Mouse (Mus musculus): ENCODE measurements around the gene Arpc1a.

GRCm38 (mm10) chr5:145138836-145139235 lies 55.2 kb downstream of the Arpc1a start:
- TF ChIP-seq CTCF (IDR thresholded peaks at IDR 0.05; ENCODE audit: control insufficient read depth, insufficient read depth, low read length), result no peak
- no peak for TF ChIP-seq POLR2A (IDR thresholded peaks at IDR 0.05; ENCODE audit: borderline replicate concordance, control insufficient read depth, low read depth, low read length)
